Mouse (Mus musculus): Measurements from ENCODE around the gene Gm20816.
"Not testable (repeated sequence)": the region's sequence is repeated elsewhere in the genome, so short reads cannot be mapped to it uniquely, and the experiment has no call there.

Gene Gm20816

DNA sequence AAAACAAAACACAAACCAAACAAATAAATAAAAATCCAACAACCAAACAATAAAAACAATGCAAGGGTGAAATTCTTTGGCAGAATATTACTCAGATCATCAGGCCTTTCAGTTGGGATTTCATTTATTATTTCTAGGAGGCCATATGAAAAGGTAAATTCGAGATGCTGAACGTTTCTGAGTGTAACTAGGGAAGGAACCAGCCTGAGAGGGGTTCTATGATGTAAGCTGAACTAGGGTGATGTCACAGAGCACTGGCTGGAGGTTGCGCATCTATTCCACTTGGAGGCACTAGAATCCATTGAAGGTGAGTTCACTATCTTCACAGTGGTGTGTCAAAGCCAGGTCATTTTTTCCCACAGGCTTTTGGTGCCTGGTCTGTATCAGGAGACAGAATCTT, at the start of gene Gm20816:
Gene Gm20816 (plus strand): TSS at position 301 of the 400 bp plus-strand sequence.
- DNase-seq (ENCODE audit: low read depth, low spot score) = not testable (repeated sequence)

All from skeletal muscle tissue, adult 2 months (tissue).